Mouse (Mus musculus) liver, embryonic 14.5 days (tissue): ENCODE measurements around the gene Slc12a3.

Experiments
- CTCF ChIP-seq: IDR thresholded peaks from 2 replicates; pipeline ENCODE4 v1.5.1; 2016; ENCODE audit warnings: antibody characterized with exemption, low read depth, control low read depth
- EP300 ChIP-seq: IDR thresholded peaks from 2 replicates; pipeline ENCODE4 v1.6.1; 2016; ENCODE audit warnings: antibody characterized with exemption, low read depth

DNA sequence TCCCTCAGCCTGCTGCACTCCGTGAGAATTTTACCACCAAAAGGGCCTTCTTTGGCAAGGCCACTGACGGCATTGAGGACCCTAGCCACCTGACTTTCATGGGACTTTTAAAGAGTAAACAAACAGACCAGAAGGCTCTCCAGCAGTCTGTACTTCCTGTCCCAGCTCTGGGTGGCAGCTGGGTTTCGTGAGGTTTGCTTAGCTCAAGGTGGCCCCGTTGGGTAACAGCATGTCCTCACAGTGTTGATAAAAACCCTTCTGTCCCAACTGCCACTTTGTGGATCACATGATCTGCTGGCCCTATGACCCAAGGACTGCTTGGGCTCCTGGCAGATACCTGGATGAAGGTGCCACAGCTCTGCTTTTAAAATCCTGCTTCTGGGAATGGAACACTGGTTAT, 25.6 kb downstream of the Slc12a3 start:
- TF ChIP-seq CTCF (no peak), EP300 (no peak)
